Mouse (Mus musculus) brown adipose tissue, adult 24 weeks (tissue): ENCODE data around the gene Hoxc5. TPM values are rescaled to one million over a fixed set of nuclear protein-coding genes. Genes with fewer than 3 reads are reported as not detected.
A peak's percentile ranks its signal among the peaks of the same experiment; 100 is the strongest.

Source experiments
- H3K27ac ChIP-seq: fragments of 200-500 bp; replicated peaks from 2 replicates; pipeline ENCODE4 v1.5.1; 2012; ENCODE audit warnings: low read depth, mild to moderate bottlenecking, low read length
- H3K4me1 ChIP-seq: fragments of 200-500 bp; 2 replicates; pipeline ENCODE4 v1.6.1; 2012; ENCODE audit warnings: low read length, mixed read lengths; ENCODE audit not compliant: control insufficient read depth, insufficient read depth, insufficient read length
- H3K4me3 ChIP-seq: fragments of 200-500 bp; 2 replicates; pipeline ENCODE4 v1.5.1; 2012; ENCODE audit warnings: low read depth, mild to moderate bottlenecking, low read length, moderate library complexity; ENCODE audit not compliant: insufficient read depth
- polyA plus RNA-seq: library from polyadenylated mRNA; stranded (reverse); fragments of >200 nt; gene quantifications from 2 replicates; pipeline ENCODE4 v1.2.4, GENCODE M21; 2012; ENCODE audit not compliant: missing spikeins, insufficient read depth, insufficient read length

Hoxc5 gene
- polyA plus RNA-seq, 1 experiment, result 14.1 TPM

DNA sequence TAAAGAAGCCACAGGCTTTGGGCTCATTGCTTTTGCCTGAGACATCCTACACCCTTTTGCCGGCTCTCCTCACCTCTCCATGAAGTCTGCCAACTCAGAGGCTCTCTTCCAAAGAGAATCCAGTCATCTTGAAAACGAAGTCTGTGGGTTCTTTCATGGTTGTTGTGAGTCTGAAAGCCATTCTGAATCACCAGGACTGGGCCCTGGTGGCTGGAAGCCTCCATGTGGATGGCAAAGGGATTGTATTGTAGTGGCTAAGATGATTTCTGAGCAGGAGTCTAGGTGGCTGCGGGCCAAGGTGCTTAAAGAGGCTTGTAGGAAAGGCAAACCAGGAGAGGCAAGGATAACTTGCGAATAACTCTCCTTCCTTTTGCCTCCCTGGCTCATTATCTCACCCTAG is 34.9 kb downstream of the Hoxc5 start:
- Histone ChIP-seq H3K27ac (peak overlapping the region; percentile 55), H3K4me1 (0 out of 2 replicates have a peak, but pooled peaks cover 4% of the 10 kb centered on the region), H3K4me3 (no peak overlapping the region)

DNA sequence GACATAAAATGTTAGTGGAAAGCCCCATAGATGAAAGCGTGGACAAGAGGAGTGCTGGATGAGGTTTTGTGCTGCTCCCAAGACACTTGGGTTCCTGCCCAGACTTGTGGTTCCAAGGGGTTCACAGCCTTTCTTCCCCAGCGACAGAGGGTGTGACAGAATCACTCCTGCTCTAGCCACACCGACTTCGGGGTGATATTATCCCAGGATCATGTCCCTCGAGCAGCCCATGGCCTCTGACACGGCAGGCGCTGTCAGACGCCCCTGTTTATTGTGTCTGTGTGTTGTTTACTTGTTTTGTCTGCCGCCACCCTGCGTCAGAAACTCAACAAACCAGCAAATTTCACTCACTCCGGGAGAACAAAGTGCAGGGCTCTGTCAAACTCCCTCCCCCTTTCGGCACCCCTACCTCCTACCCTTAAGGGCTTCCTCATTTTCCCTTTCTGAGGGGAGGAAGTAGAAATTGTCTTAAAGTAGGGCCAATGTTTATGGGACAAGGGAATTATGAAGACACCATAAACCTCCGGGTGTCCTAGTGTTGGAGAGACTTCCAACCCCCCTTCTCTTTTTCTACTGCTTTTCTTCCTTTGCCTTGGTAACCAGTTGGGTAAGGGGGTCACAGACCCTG is 35.7 kb downstream of the Hoxc5 start:
- Histone ChIP-seq H3K27ac (peak overlapping the region; percentile 55), H3K4me1 (0 out of 2 replicates have a peak, but pooled peaks cover 4% of the 10 kb centered on the region), H3K4me3 (no peak overlapping the region)

DNA sequence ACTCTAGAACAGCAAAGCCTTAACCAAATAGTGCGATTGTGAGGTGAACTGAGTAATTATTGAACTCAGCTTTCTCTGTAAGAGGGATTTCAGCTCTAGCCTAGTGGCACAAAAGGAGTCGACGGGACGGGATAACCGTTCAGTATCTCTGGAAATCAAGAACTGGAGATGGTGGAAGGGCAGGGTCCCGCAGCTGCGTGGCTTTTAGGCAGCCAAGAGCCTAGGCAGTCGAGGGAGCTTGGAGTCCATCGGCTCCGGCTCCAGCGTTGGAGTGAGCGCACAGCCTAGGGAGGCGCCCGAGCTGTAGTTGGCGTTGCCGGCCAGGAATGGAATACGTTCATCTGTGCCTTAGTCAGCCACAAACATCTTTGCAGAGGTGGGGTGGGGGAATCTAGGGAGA is 38.1 kb downstream of the Hoxc5 start:
- Histone ChIP-seq H3K4me3 (peak overlapping the region; percentile 46), H3K27ac (peak overlapping the region; percentile 77)

GRCm38 (mm10) chr15:103005797-103006196 is 38.6 kb downstream of the Hoxc5 start:
- Histone ChIP-seq H3K27ac (peak overlapping the region; percentile 77), H3K4me1 (0 out of 2 replicates have a peak, but pooled peaks cover 4% of the 10 kb centered on the region), H3K4me3 (peak overlapping the region; percentile 46)

More for the DNA sequence above, 38.1 kb downstream of the Hoxc5 start:
- H3K4me1 ChIP-seq, result 0 out of 2 replicates have a peak, but pooled peaks cover 4% of the 10 kb centered on the region

- Histone ChIP-seq H3K4me1 (0 out of 2 replicates have a peak, but pooled peaks cover 4% of the 10 kb centered on the region), H3K4me3 (no peak overlapping the region), H3K27ac (peak overlapping the region; percentile 77; the same call in 1 of the 2 replicates)
Observed at GRCm38 (mm10) chr15:103006326-103006725, 39.1 kb downstream of the Hoxc5 start.

GRCm38 (mm10) chr15:103009265-103010111 is 42.2 kb downstream of the Hoxc5 start:
- Histone ChIP-seq H3K4me1 (0 out of 2 replicates have a peak, but pooled peaks cover 2% of the 10 kb centered on the region), H3K4me3 (peak overlapping the region; percentile 91), H3K27ac (peak overlapping the region; percentile 91)

- Histone ChIP-seq H3K27ac (peak overlapping the region; percentile 91), H3K4me3 (peak overlapping the region; percentile 91)
Observed at GRCm38 (mm10) chr15:103010112-103010846, 43.0 kb downstream of the Hoxc5 start.

DNA sequence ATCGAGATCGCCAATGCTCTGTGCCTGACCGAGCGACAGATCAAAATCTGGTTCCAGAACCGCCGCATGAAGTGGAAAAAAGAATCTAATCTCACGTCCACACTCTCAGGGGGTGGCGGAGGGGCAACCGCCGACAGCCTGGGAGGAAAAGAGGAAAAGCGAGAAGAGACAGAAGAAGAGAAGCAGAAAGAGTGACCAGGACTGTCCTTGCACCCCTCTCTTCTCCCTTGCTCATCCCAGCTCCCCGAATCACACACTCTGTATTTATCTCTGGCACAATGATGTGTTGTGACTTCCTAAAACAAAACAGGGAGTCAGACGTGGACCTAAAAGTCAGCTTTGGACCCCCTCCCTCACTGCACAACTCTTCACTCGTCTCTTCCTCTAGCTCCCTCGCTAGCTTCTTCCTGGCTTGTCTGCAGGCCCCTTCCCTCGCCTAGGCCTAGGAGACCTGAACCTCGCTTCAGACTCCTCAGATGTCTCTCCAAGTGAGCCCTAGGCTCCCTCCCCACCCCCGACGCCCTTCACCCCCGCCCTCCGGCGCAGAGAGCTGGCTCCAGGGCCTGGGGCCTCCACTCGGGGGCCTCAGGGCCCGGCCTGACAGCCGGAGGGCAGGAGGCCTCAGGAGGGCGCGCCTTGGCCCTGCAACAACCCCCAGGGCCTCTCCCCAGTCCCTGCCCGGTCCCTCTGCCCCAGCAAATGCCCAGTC is 43.8 kb downstream of the Hoxc5 start:
- Histone ChIP-seq H3K4me3 (peak overlapping the region; percentile 91), H3K4me1 (0 out of 2 replicates have a peak, but pooled peaks cover 2% of the 10 kb centered on the region), H3K27ac (peak overlapping the region; percentile 91)

More at GRCm38 (mm10) chr15:103010112-103010846, 43.0 kb downstream of the Hoxc5 start:
- H3K4me1 ChIP-seq, result 0 out of 2 replicates have a peak, but pooled peaks cover 2% of the 10 kb centered on the region

GRCm38 (mm10) chr15:103011928-103012486 is 44.8 kb downstream of the Hoxc5 start:
- Histone ChIP-seq H3K27ac (peak overlapping the region; percentile 93), H3K4me3 (peak overlapping the region; percentile 57), H3K4me1 (0 out of 2 replicates have a peak, but pooled peaks cover 4% of the 10 kb centered on the region)

DNA sequence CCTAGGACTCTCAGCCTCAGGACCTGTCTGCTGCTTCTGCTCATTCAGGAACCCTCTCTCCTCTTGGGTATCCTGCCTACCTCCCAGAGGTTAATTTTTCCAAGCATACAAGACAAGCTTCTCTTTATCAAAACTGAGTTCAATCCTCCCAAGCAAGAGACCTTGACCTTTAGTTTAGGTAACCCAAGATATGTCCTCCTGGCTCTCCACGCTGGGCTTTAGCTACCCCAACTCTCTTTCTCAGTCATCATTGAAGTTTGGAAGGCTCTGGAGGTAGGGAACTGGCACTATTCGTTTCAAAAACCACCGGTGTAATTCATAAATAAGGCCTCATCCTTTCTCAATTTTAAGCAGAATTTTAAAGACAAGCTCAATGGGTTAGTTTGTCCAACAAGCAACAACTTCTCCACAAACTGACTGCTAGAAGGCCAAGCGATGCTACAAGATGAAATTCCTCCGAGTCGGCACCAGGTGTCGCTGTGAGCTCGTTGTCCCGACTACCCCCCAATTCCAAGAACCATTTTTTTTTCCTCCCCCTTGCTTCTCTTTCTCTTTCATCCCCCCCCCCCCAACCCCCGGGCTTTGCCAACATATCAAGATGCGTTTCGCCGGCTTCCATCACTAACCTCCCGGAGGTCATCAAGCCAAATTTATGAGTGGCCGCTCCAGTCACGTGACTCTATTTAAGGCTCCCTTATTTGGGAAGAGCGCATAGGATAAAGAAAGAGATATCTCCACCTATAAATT is 46.2 kb downstream of the Hoxc5 start:
- Histone ChIP-seq H3K4me1 (0 out of 2 replicates have a peak, but pooled peaks cover 5% of the 10 kb centered on the region), H3K27ac (no peak overlapping the region; the same call in 1 of the 2 replicates), H3K4me3 (peak overlapping the region; percentile 74)

- H3K4me1 ChIP-seq, result 0 out of 2 replicates have a peak, but pooled peaks cover 5% of the 10 kb centered on the region
- H3K4me3 ChIP-seq, result peak overlapping the region; percentile 74
- peak overlapping the region; percentile 78 for H3K27ac ChIP-seq
Observed at GRCm38 (mm10) chr15:103014166-103015008, 47.1 kb downstream of the Hoxc5 start.

- Histone ChIP-seq H3K27ac (peak overlapping the region; percentile 78), H3K4me3 (peak overlapping the region; percentile 74), H3K4me1 (0 out of 2 replicates have a peak, but pooled peaks cover 5% of the 10 kb centered on the region)
Observed at GRCm38 (mm10) chr15:103015009-103015399, 47.8 kb downstream of the Hoxc5 start.
